Mouse (Mus musculus) spleen, embryonic (tissue): ENCODE results near the gene Vamp5.

ENCODE experiments used
- CTCF ChIA-PET: fragments of 350-600 bp; sonication (Branson Sonifier 250); formaldehyde crosslinking; loops from one replicate; lab custom pipeline; 2022; lab: Charles Lee

Vamp5 gene

GRCm38 (mm10) chr6:72389941-72390771 is 9.9 kb upstream of the Vamp5 start, which contains the start of gene Vamp8:
Vamp8 (minus strand) TSS chr6:72390703.
- CTCF ChIA-PET, result interaction anchor here (0.5 to 2.0 kb wide), 5 partner anchors 9 to 757 kb away, joined by 3 to 9 read pairs (median 5); partner anchors contain the start of genes Kdm3a and Vamp5

GRCm38 (mm10) chr6:72389471-72389940 is 9.2 kb upstream of the Vamp5 start:
- CTCF ChIA-PET, result interaction anchor here (0.5 to 2.0 kb wide), 3 partner anchors 9 to 757 kb away, joined by 3 to 7 read pairs (median 5); partner anchors contain the start of genes Kdm3a and Vamp5

GRCm38 (mm10) chr6:72388791-72389329 is 8.6 kb upstream of the Vamp5 start:
- CTCF ChIA-PET, result interaction anchor here (2.0 kb wide), 1 partner anchor 8 kb away, joined by 5 read pairs; the partner anchor contains the start of gene Vamp5

GRCm38 (mm10) chr6:72388266-72388665 is 8.0 kb upstream of the Vamp5 start:
- CTCF ChIA-PET, result no interaction called here

GRCm38 (mm10) chr6:72387816-72388215 is 7.5 kb upstream of the Vamp5 start:
- CTCF ChIA-PET, result no interaction called here

GRCm38 (mm10) chr6:72386561-72386960 is 6.3 kb upstream of the Vamp5 start:
- CTCF ChIA-PET, result no interaction called here

GRCm38 (mm10) chr6:72385258-72385657 is 5.0 kb upstream of the Vamp5 start:
- CTCF ChIA-PET, result no interaction called here

DNA sequence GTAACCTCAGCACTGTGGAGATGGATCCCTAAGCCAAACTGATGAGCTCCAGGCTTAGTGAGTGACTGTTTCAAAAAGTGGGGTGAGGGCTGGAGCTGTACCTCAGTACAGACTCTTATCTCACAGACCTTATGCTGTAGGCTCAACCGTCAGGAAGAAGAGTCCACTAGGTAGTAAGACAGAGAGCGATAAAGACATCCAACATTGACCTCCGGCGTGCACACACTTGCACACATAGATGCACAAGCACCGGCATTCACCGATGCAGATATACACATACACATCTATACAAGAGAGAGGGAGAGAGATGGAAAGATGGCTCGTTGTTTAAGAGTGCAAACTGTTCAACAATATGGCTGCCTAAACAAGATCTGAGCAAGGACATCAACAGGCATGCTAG is 3.7 kb upstream of the Vamp5 start:
- CTCF ChIA-PET, result no interaction called here

GRCm38 (mm10) chr6:72383142-72383820 is 3.0 kb upstream of the Vamp5 start:
- CTCF ChIA-PET, result interaction anchor here (0.6 kb wide), 1 partner anchor 817 kb away, joined by 3 read pairs; no protein-coding TSS in a partner anchor

DNA sequence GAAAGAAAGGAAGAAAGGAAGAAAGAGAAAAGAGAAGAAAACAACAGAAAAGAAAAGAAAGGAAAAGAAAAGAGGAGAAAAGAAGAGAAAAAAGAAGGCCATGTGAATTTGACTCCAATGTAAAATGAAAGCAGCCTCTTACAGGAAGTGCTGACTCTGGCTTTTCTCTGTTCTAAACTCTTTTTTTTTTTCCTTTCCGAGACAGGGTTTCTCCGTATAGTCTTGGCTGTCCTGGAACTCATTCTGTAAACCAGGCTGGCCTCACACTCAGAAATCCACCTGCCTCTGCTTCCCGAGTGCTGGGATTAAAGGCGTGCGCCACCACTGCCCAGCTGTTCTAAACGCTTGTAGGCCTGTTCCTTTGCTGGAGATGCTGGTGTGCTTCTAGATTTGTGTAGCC is 2.2 kb upstream of the Vamp5 start:
- CTCF ChIA-PET, result interaction anchor here (0.7 kb wide), 1 partner anchor 276 kb away, joined by 4 read pairs; no protein-coding TSS in a partner anchor

GRCm38 (mm10) chr6:72379377-72380130 is 714 bp downstream of the Vamp5 start:
- CTCF ChIA-PET, result interaction anchor here (0.6 to 1.3 kb wide), 2 partner anchors 12 to 15 kb away, joined by 3 to 4 read pairs; no protein-coding TSS in a partner anchor

- CTCF ChIA-PET, result interaction anchor here (1.3 kb wide), 1 partner anchor 14 kb away, joined by 3 read pairs; no protein-coding TSS in a partner anchor
These were observed 1.6 kb downstream of the Vamp5 start for GRCm38 (mm10) chr6:72378510-72379234.

DNA sequence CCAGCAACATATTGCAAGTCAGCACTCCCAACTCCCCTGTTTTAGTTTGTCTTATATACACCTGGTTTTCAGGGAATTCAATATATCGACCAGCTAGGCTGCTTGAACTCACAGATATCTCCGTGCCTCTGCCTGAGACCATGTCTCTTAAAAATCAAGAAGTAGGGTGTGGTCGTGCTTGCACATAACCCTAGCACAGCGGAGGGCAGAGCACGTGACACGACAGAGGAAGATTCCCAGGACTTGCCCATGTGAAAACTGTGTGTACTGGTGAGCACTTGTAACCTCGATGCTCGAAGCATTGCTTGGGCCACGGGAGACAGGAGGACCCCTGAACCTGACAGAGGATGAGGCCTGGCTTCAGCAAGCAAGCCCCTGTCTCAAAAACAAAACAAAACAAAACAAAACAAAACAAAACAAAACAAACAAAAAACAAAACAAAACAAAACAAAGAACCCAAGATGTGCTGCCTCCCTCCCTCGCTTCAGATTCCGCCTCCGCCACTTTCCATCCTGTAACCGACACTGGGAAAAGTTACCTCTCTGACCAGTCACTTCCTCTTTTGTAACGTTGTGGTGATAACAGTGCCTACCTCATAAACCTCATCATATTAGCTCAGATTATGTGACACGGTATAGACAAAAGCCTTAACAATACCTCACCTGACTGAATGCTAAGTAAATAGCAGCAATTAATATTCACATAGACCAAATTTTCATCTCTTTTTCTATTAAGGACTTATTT is 5.3 kb downstream of the Vamp5 start:
- CTCF ChIA-PET, result interaction anchor here (0.6 kb wide), 3 partner anchors 10 to 742 kb away, joined by 3 to 5 read pairs (median 3); partner anchors contain the start of gene Kdm3a

DNA sequence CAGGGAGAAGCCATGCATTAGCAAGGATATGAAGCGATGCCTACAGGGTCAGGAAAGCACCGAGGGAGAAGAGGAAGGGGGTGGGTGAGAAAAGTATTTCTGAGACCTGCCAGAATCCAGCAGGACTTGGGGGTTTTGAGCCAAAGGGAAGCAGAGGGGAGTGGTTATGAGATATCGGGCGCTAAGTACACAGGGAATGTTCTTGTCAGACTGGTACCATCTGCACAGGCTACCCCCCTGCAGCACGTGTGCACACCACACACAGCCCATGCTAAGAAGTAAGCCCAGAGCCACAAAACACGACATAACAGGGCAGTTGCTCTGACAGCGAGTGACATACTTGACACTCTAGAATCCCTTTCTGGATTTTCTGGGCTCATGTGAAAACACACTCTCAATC is 6.1 kb downstream of the Vamp5 start:
- CTCF ChIA-PET, result no interaction called here

DNA sequence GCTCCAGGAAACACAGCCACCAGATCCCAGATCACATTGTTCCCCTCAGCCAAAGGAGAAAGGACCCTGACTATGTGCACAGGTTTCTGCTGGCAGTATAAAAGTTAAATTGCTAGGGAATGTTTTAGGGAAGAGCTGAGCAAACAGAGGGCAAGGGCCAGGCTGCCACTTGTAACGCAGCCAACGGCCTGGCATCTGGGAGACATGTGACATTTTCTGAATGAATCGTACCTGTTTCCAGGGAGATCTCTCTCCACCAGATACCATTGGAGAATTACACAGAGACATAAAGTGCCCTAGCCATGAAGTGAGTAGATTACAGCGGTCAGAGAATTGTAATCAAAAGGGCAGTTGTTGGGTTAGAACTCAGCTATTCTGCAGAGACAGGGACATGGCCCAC is 7.1 kb downstream of the Vamp5 start:
- CTCF ChIA-PET, result no interaction called here

DNA sequence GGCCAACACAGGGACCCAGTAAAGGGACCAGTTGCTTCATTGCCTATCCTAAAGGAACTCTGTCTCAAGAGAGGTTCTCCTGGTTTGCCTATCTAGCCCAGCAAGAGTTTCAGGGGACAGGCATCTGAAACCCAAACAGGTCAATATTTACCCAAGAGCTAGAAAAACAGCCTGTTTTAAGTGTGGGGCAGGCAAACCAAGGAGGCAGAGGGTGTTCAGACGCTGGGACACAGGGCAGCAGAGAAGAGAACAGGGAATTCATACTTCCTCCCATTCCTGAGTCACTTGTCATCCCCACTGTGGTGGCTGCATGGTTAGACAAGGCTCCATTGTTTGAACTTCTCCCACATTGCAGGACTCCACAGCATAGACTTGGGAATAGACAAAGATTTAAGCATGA is 8.7 kb downstream of the Vamp5 start:
- CTCF ChIA-PET, result no interaction called here

GRCm38 (mm10) chr6:72371147-72371546 is 9.1 kb downstream of the Vamp5 start:
- CTCF ChIA-PET, result no interaction called here

DNA sequence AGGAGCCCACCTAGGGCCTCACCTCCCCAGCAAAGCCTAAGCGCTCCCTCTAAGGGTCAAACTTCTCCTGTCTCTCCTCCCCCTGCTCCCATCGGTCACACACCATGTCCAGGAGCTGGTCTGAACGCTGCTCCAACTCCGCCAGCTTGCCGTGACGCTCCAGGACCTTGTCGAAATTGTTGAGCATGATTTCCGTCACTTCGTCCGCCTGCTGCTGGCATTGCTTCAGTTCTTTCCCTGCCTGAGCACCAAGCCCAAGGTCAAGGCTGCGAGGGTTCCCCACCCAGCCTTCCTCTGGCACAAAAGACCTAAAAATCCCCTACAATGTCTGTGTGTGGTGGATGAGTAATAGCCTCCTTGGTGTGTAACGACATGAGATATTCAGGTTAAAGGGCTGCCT is 10.2 kb downstream of the Vamp5 start:
- CTCF ChIA-PET, result no interaction called here

DNA sequence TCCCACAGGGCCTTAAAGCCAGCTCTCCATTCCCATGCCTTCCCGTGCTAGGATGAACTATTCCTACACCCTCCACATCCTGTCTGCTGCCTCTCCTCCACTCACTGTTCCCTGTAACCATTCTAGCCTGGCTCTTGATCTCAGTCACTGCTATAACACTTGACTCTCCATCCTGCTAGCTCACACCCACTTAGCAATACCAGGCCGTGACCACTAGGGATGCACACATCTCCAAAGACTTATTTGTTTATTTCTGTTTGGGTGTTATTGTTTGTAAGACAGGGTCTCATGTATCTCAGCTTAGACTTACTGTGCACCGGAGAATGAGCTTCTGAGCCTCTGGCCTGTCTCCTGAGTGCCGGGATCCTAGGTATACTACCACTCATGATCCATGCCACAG is 10.7 kb downstream of the Vamp5 start:
- CTCF ChIA-PET, result no interaction called here
